Mouse (Mus musculus) cortical plate, adult 2 months (tissue): ENCODE results near the gene Ubxn7.

Source experiments
- CTCF ChIP-seq: fragments of 200-500 bp; IDR thresholded peaks from 2 replicates; pipeline ENCODE4 v1.5.1; 2011; ENCODE audit warnings: mild to moderate bottlenecking, control low read depth, low read length; ENCODE audit not compliant: insufficient read depth; ENCODE audit errors: extremely low read depth
- POLR2A ChIP-seq: fragments of 200-500 bp; IDR thresholded peaks from 2 replicates; pipeline ENCODE4 v1.6.1; 2011; ENCODE audit warnings: mild to moderate bottlenecking, low read length, control low read depth; ENCODE audit not compliant: insufficient read depth; ENCODE audit errors: extremely low read depth

- no peak for TF ChIP-seq POLR2A
- no peak for TF ChIP-seq CTCF
Measured at GRCm38 (mm10) chr16:32312859-32313258, 19.2 kb upstream of the Ubxn7 start.
